Mouse (Mus musculus): ENCODE data around the gene March6. TPM values are rescaled to one million over a fixed set of nuclear protein-coding genes. Genes with fewer than 3 reads are reported as not detected.

The March6 gene
- 102 and 116 TPM in 2 replicates for polyA plus RNA-seq (2014; fragmentation: Nextera tagmentation; extraction: Ambion mirVana)

- Histone ChIP-seq H3K27ac (peak within 1 kb of the TSS; percentile 99), H3K27me3 (ENCODE audit: control insufficient read depth, insufficient read depth, low read length) (no peaks in the 10 kb centered on the region), H3K9me3 (ENCODE audit: control insufficient read depth, low read length) (0 out of 2 replicates have a peak, but pooled peaks cover 3% of the 10 kb centered on the region)
Observed at GRCm38 (mm10) chr15:31530659-31531445, at the start of gene March6. March6 (minus strand) TSS chr15:31531053.

DNA sequence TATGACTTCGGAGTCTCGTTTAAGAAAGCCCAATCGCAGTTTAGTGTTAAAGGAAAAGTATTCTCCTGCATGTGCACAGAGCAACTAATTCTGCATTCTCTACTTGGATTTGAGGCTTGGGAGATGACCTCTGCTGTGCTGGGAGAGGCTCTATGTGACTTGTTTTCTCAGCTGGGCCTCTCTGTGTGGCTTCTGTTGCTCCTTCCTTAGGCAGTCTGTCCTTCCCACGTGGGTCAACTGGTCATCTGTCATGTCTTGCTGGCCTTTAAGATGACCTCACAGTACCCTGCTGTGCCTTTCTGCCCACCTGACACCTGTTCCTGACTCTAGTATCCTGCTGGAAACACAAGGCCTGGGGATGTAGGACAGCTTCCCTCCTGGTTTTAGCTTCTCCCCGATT lies 45.2 kb upstream of the March6 start:
- Histone ChIP-seq H3K9ac (no peak overlapping the region), H3K4me3 (replicated peaks; ENCODE audit: low read length) (no peak overlapping the region), H3K27ac (no peak overlapping the region), H3K4me2 (replicated peaks) (no peak overlapping the region), H3K9me3 (ENCODE audit: control insufficient read depth, low read length) (no peaks in the 10 kb centered on the region), H3K27me3 (ENCODE audit: control insufficient read depth, insufficient read depth, low read length) (no peaks in the 10 kb centered on the region), H3K36me3 (replicated peaks; ENCODE audit: control insufficient read depth, insufficient read depth) (no peaks in the 10 kb centered on the region), H3K4me1 (replicated peaks; ENCODE audit: control insufficient read depth, insufficient read depth, low read length) (no peaks in the 10 kb centered on the region)
- DNase-seq (ENCODE audit: low spot score), result no peak
- ATAC-seq (ENCODE audit: low FRiP score), result no peak
- WGBS, result 72% methylated on average over 5 of the region's 5 CpGs

More at GRCm38 (mm10) chr15:31530659-31531445, at the start of gene March6:
- peaks cover 20% of the 10 kb centered on the region for H3K4me1 ChIP-seq (replicated peaks; ENCODE audit: control insufficient read depth, insufficient read depth, low read length)
- DNase-seq (ENCODE audit: low spot score) (peak; percentile 97), ATAC-seq (ENCODE audit: low FRiP score) (peak; percentile 94)
- under 1% methylated on average over 78 of the region's 132 CpGs for WGBS
- no peaks in the 10 kb centered on the region for H3K36me3 ChIP-seq (replicated peaks; ENCODE audit: control insufficient read depth, insufficient read depth)
- peak within 1 kb of the TSS; percentile 73 for H3K4me3 ChIP-seq (replicated peaks; ENCODE audit: low read length)
- peak within 1 kb of the TSS; percentile 69 for H3K4me2 ChIP-seq (replicated peaks)
- H3K9ac ChIP-seq, result peak within 1 kb of the TSS; percentile 88

GRCm38 (mm10) chr15:31573692-31574091 lies 42.8 kb upstream of the March6 start:
- Histone ChIP-seq H3K36me3 (replicated peaks; ENCODE audit: control insufficient read depth, insufficient read depth) (no peaks in the 10 kb centered on the region), H3K4me2 (replicated peaks) (no peak overlapping the region), H3K4me3 (replicated peaks; ENCODE audit: low read length) (no peak overlapping the region), H3K27me3 (ENCODE audit: control insufficient read depth, insufficient read depth, low read length) (no peaks in the 10 kb centered on the region), H3K27ac (no peak overlapping the region), H3K9me3 (ENCODE audit: control insufficient read depth, low read length) (no peaks in the 10 kb centered on the region), H3K4me1 (replicated peaks; ENCODE audit: control insufficient read depth, insufficient read depth, low read length) (no peaks in the 10 kb centered on the region), H3K9ac (no peak overlapping the region)
- ATAC-seq (ENCODE audit: low FRiP score) (no peak), DNase-seq (ENCODE audit: low spot score) (no peak)

- no peaks in the 10 kb centered on the region for H3K36me3 ChIP-seq (replicated peaks; ENCODE audit: control insufficient read depth, insufficient read depth)
- H3K4me3 ChIP-seq (replicated peaks; ENCODE audit: low read length), result no peak overlapping the region
- ATAC-seq (ENCODE audit: low FRiP score) (no peak), DNase-seq (ENCODE audit: low spot score) (no peak)
- no peak overlapping the region for H3K27ac ChIP-seq
- H3K4me1 ChIP-seq (replicated peaks; ENCODE audit: control insufficient read depth, insufficient read depth, low read length), result 0 out of 2 replicates have a peak, but pooled peaks cover 4% of the 10 kb centered on the region
- H3K9ac ChIP-seq, result no peak overlapping the region
- no peak overlapping the region for H3K4me2 ChIP-seq (replicated peaks)
- H3K27me3 ChIP-seq (ENCODE audit: control insufficient read depth, insufficient read depth, low read length), result no peaks in the 10 kb centered on the region
- no peaks in the 10 kb centered on the region for H3K9me3 ChIP-seq (ENCODE audit: control insufficient read depth, low read length)
- 95% methylated on average over 4 of the region's 4 CpGs for WGBS
Observed at GRCm38 (mm10) chr15:31573287-31573686, 42.4 kb upstream of the March6 start.

GRCm38 (mm10) chr15:31571906-31572722 lies 41.3 kb upstream of the March6 start:
- Histone ChIP-seq H3K9ac (no peak overlapping the region), H3K36me3 (replicated peaks; ENCODE audit: control insufficient read depth, insufficient read depth) (no peaks in the 10 kb centered on the region), H3K4me3 (replicated peaks; ENCODE audit: low read length) (no peak overlapping the region), H3K27me3 (ENCODE audit: control insufficient read depth, insufficient read depth, low read length) (no peaks in the 10 kb centered on the region), H3K4me2 (replicated peaks) (no peak overlapping the region), H3K27ac (no peak overlapping the region), H3K9me3 (ENCODE audit: control insufficient read depth, low read length) (no peaks in the 10 kb centered on the region), H3K4me1 (replicated peaks; ENCODE audit: control insufficient read depth, insufficient read depth, low read length) (0 out of 2 replicates have a peak, but pooled peaks cover 4% of the 10 kb centered on the region)
- ATAC-seq (ENCODE audit: low FRiP score) (no peak), DNase-seq (ENCODE audit: low spot score) (no peak)
- 88% methylated on average over 16 of the region's 16 CpGs for WGBS

DNA sequence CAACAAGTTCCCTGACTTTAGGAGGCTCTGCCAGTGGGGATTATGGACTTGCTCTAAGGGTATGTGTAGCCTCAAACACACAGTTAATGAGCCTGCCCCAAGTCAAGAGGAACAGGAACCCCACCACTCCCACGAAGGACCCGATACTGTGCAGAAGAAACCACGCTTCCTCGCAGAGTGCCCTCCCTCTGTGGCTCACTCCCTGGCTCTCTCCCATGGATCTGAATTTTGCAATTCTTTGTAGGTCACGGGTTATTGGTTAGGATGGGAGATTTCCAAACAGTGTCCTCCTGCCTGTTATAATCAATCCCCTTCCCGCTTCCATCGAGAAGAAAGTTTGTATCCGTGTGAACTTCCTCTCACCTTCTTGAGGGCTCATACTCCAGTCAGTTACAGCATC lies 40.1 kb upstream of the March6 start:
- DNase-seq (ENCODE audit: low spot score) (no peak), ATAC-seq (ENCODE audit: low FRiP score) (no peak)
- Histone ChIP-seq H3K9ac (no peak overlapping the region), H3K27me3 (ENCODE audit: control insufficient read depth, insufficient read depth, low read length) (no peaks in the 10 kb centered on the region), H3K4me3 (replicated peaks; ENCODE audit: low read length) (no peak overlapping the region), H3K4me2 (replicated peaks) (no peak overlapping the region), H3K4me1 (replicated peaks; ENCODE audit: control insufficient read depth, insufficient read depth, low read length) (0 out of 2 replicates have a peak, but pooled peaks cover 4% of the 10 kb centered on the region), H3K27ac (no peak overlapping the region), H3K36me3 (replicated peaks; ENCODE audit: control insufficient read depth, insufficient read depth) (no peaks in the 10 kb centered on the region), H3K9me3 (ENCODE audit: control insufficient read depth, low read length) (no peaks in the 10 kb centered on the region)
- 93% methylated on average over 8 of the region's 8 CpGs for WGBS

- no peaks in the 10 kb centered on the region for H3K27me3 ChIP-seq (ENCODE audit: control insufficient read depth, insufficient read depth, low read length)
- no peak for ATAC-seq (ENCODE audit: low FRiP score)
Observed at GRCm38 (mm10) chr15:31569325-31570022, 38.6 kb upstream of the March6 start.

DNA sequence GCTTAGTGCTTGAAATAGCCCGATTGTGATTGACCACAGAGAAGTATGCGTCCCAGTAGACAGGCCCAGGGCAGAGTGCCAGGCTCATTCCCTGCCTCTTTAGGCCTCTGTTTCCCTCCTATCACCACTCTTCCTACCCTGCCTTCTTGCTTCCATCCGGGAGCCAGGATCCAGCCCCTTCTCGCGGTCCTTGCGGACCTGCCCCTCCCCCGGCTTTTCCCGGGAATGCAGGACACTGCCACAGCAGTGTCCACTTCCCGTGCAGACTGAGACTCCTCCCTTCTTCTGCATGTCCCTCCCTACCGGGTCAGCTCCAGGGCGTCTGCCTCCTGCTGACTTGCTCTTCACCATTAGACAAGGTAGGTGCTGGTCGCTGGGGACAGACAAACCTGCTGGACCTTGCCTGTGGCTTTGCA lies 37.7 kb upstream of the March6 start:
- no peak for DNase-seq (ENCODE audit: low spot score)
- Histone ChIP-seq H3K4me3 (replicated peaks; ENCODE audit: low read length) (no peak overlapping the region), H3K9me3 (ENCODE audit: control insufficient read depth, low read length) (no peaks in the 10 kb centered on the region), H3K9ac (no peak overlapping the region), H3K4me1 (replicated peaks; ENCODE audit: control insufficient read depth, insufficient read depth, low read length) (0 out of 2 replicates have a peak, but pooled peaks cover 4% of the 10 kb centered on the region), H3K27me3 (ENCODE audit: control insufficient read depth, insufficient read depth, low read length) (no peaks in the 10 kb centered on the region), H3K36me3 (replicated peaks; ENCODE audit: control insufficient read depth, insufficient read depth) (no peaks in the 10 kb centered on the region), H3K4me2 (replicated peaks) (0 out of 2 replicates have a peak overlapping the region, but pooled peaks have one; percentile 6), H3K27ac (no peak overlapping the region)
- ATAC-seq (ENCODE audit: low FRiP score), result peak; percentile 43; the same call in 1 of the 2 replicates
- WGBS, result 26% methylated on average over 12 of the region's 12 CpGs

More at GRCm38 (mm10) chr15:31569325-31570022, 38.6 kb upstream of the March6 start:
- no peak for DNase-seq (ENCODE audit: low spot score)
- 0 out of 2 replicates have a peak, but pooled peaks cover 4% of the 10 kb centered on the region for H3K4me1 ChIP-seq (replicated peaks; ENCODE audit: control insufficient read depth, insufficient read depth, low read length)
- 67% methylated on average over 9 of the region's 9 CpGs for WGBS
- no peak overlapping the region for H3K9ac ChIP-seq
- H3K4me2 ChIP-seq (replicated peaks), result no peak overlapping the region
- H3K9me3 ChIP-seq (ENCODE audit: control insufficient read depth, low read length), result no peaks in the 10 kb centered on the region
- no peaks in the 10 kb centered on the region for H3K36me3 ChIP-seq (replicated peaks; ENCODE audit: control insufficient read depth, insufficient read depth)
- no peak overlapping the region for H3K27ac ChIP-seq
- no peak overlapping the region for H3K4me3 ChIP-seq (replicated peaks; ENCODE audit: low read length)
